Mouse (Mus musculus) midbrain, embryonic 12.5 days (tissue): ENCODE data around the gene Rhbdl3. TPM values are rescaled to one million over a fixed set of nuclear protein-coding genes. Genes with fewer than 3 reads are reported as not detected.
A peak's percentile ranks its signal among the peaks of the same experiment; 100 is the strongest.

Source experiments
- ATAC-seq: fragments of 200-750 bp; cut with Nextera tagmentation; 2 replicates; pipeline ENCODE4 v1.8.0; 2017; ENCODE audit warnings: low read depth, moderate TSS enrichment, moderate library complexity; ENCODE audit not compliant: low FRiP score
- H3K27ac ChIP-seq: fragments of 300-500 bp; sonication (generic); replicated peaks from 2 replicates; pipeline ENCODE4 v1.5.1; 2016; ENCODE audit warnings: mild to moderate bottlenecking
- H3K27me3 ChIP-seq: fragments of 300-500 bp; sonication (generic); 2 replicates; pipeline ENCODE4 v1.6.1; 2016; ENCODE audit warnings: mild to moderate bottlenecking
- H3K36me3 ChIP-seq: fragments of 300-500 bp; sonication (generic); 2 replicates; pipeline ENCODE4 v1.6.1; 2016
- H3K4me1 ChIP-seq: fragments of 300-500 bp; sonication (generic); 2 replicates; pipeline ENCODE4 v1.6.1; 2016
- H3K4me2 ChIP-seq: fragments of 300-500 bp; sonication (generic); replicated peaks from 2 replicates; pipeline ENCODE4 v1.6.1; 2016; ENCODE audit warnings: mild to moderate bottlenecking, moderate library complexity
- H3K4me3 ChIP-seq: fragments of 300-500 bp; sonication (generic); 2 replicates; pipeline ENCODE4 v1.5.1; 2016; ENCODE audit warnings: mild to moderate bottlenecking
- H3K9ac ChIP-seq: fragments of 300-500 bp; sonication (generic); replicated peaks from 2 replicates; pipeline ENCODE4 v1.6.1; 2016; ENCODE audit warnings: mild to moderate bottlenecking, moderate library complexity
- H3K9me3 ChIP-seq: fragments of 300-500 bp; sonication (generic); 2 replicates; pipeline ENCODE4 v1.6.1; 2016; ENCODE audit warnings: mild to moderate bottlenecking
- WGBS: fragments of 180-500 bp; shearing (Covaris S2); methylation state at CpG from one replicate; pipeline ENCODE4 v1.1.7; 2016; 5-methylcytosine and 5-hydroxymethylcytosine counted together
- polyA plus RNA-seq: library from polyadenylated mRNA; unstranded; fragments of >200 nt; fragmentation: Nextera tagmentation; extraction: Ambion mirVana; gene quantifications from 2 replicates; pipeline ENCODE4 v1.2.1, GENCODE M21; 2016

Rhbdl3 gene
- polyA plus RNA-seq, 1 experiment from 2014 or later = 30.1 TPM

GRCm38 (mm10) chr11:80295785-80296184, 4.9 kb upstream of the Rhbdl3 start:
- Histone ChIP-seq H3K9ac (no peak overlapping the region), H3K27me3 (peaks cover 40% of the 10 kb centered on the region), H3K36me3 (no peaks in the 10 kb centered on the region), H3K9me3 (no peaks in the 10 kb centered on the region), H3K4me2 (no peak overlapping the region), H3K4me1 (peaks cover 37% of the 10 kb centered on the region), H3K27ac (no peak overlapping the region), H3K4me3 (no peak overlapping the region)
- 23% methylated on average over 14 of the region's 14 CpGs for WGBS
- ATAC-seq = no peak

- Histone ChIP-seq H3K36me3 (0 out of 2 replicates have a peak, but pooled peaks cover 6% of the 10 kb centered on the region), H3K4me2 (peak overlapping the region; percentile 98), H3K9ac (peak overlapping the region; percentile 86), H3K4me3 (peak overlapping the region; percentile 83), H3K9me3 (no peaks in the 10 kb centered on the region), H3K27me3 (peaks cover 38% of the 10 kb centered on the region), H3K27ac (no peak overlapping the region; the same call in 1 of the 2 replicates), H3K4me1 (peaks cover 56% of the 10 kb centered on the region)
- 7% methylated on average over 12 of the region's 12 CpGs for WGBS
- no peak for ATAC-seq
These were observed 1.0 kb upstream of the Rhbdl3 start for GRCm38 (mm10) chr11:80299513-80300235.

GRCm38 (mm10) chr11:80301316-80302045, 769 bp downstream of the Rhbdl3 start:
- H3K9me3 ChIP-seq = no peaks in the 10 kb centered on the region
- peaks cover 44% of the 10 kb centered on the region for H3K4me1 ChIP-seq
- H3K27me3 ChIP-seq = peaks cover 22% of the 10 kb centered on the region
- peak overlapping the region; percentile 86 for H3K9ac ChIP-seq
- WGBS = under 1% methylated on average over 52 of the region's 53 CpGs
- ATAC-seq = peak; percentile 66
- H3K27ac ChIP-seq = peak overlapping the region; percentile 89
- peak overlapping the region; percentile 83 for H3K4me3 ChIP-seq
- peak overlapping the region; percentile 98 for H3K4me2 ChIP-seq
- H3K36me3 ChIP-seq = peaks cover 15% of the 10 kb centered on the region; the same call in 1 of the 2 replicates

- H3K4me3 ChIP-seq = peak overlapping the region; percentile 83
- peaks cover 44% of the 10 kb centered on the region for H3K4me1 ChIP-seq
- H3K9me3 ChIP-seq = no peaks in the 10 kb centered on the region
- peaks cover 19% of the 10 kb centered on the region for H3K27me3 ChIP-seq
- H3K27ac ChIP-seq = peak overlapping the region; percentile 89
- peak overlapping the region; percentile 98 for H3K4me2 ChIP-seq
- ATAC-seq = no peak
- H3K36me3 ChIP-seq = peaks cover 15% of the 10 kb centered on the region; the same call in 1 of the 2 replicates
- 2% methylated on average over 9 of the region's 9 CpGs for WGBS
- peak overlapping the region; percentile 86 for H3K9ac ChIP-seq
These were observed 1.3 kb downstream of the Rhbdl3 start for GRCm38 (mm10) chr11:80302046-80302390.

- Histone ChIP-seq H3K27me3 (peaks cover 16% of the 10 kb centered on the region), H3K27ac (peak overlapping the region; percentile 89), H3K9me3 (no peaks in the 10 kb centered on the region), H3K4me3 (peak overlapping the region; percentile 83), H3K4me1 (peaks cover 44% of the 10 kb centered on the region), H3K36me3 (peaks cover 15% of the 10 kb centered on the region; the same call in 1 of the 2 replicates), H3K9ac (peak overlapping the region; percentile 86), H3K4me2 (peak overlapping the region; percentile 98)
- WGBS = 2% methylated on average over 11 of the region's 11 CpGs
- ATAC-seq = peak; percentile 58
These were observed 1.8 kb downstream of the Rhbdl3 start for GRCm38 (mm10) chr11:80302536-80302935.

GRCm38 (mm10) chr11:80303746-80304145, 3.0 kb downstream of the Rhbdl3 start:
- Histone ChIP-seq H3K36me3 (peaks cover 15% of the 10 kb centered on the region; the same call in 1 of the 2 replicates), H3K9ac (no peak overlapping the region), H3K9me3 (no peaks in the 10 kb centered on the region), H3K4me1 (peaks cover 42% of the 10 kb centered on the region), H3K27me3 (peaks cover 13% of the 10 kb centered on the region), H3K4me3 (no peak overlapping the region), H3K4me2 (no peak overlapping the region), H3K27ac (no peak overlapping the region)
- no peak for ATAC-seq
- 91% methylated on average over 3 of the region's 3 CpGs for WGBS

- no peak overlapping the region for H3K4me2 ChIP-seq
- peaks cover 2% of the 10 kb centered on the region; the same call in 1 of the 2 replicates for H3K27me3 ChIP-seq
- no peaks in the 10 kb centered on the region for H3K9me3 ChIP-seq
- no peak for ATAC-seq
- H3K27ac ChIP-seq = no peak overlapping the region
- peaks cover 17% of the 10 kb centered on the region; the same call in 1 of the 2 replicates for H3K36me3 ChIP-seq
- H3K9ac ChIP-seq = no peak overlapping the region
- WGBS = 88% methylated on average over 10 of the region's 10 CpGs
- H3K4me1 ChIP-seq = peaks cover 31% of the 10 kb centered on the region
- H3K4me3 ChIP-seq = no peak overlapping the region
These were observed 4.1 kb downstream of the Rhbdl3 start for GRCm38 (mm10) chr11:80304846-80305245.

GRCm38 (mm10) chr11:80308537-80308936, 7.8 kb downstream of the Rhbdl3 start:
- Histone ChIP-seq H3K36me3 (peaks cover 17% of the 10 kb centered on the region; the same call in 1 of the 2 replicates), H3K27me3 (no peaks in the 10 kb centered on the region), H3K9me3 (no peaks in the 10 kb centered on the region), H3K27ac (no peak overlapping the region), H3K4me2 (no peak overlapping the region), H3K9ac (no peak overlapping the region), H3K4me1 (peaks cover 30% of the 10 kb centered on the region), H3K4me3 (no peak overlapping the region)
- WGBS = 46% methylated on average over 6 of the region's 6 CpGs
- ATAC-seq = no peak

GRCm38 (mm10) chr11:80311271-80311670, 10.6 kb downstream of the Rhbdl3 start:
- Histone ChIP-seq H3K27ac (peak overlapping the region; percentile 88), H3K4me3 (no peak overlapping the region), H3K4me2 (no peak overlapping the region), H3K9me3 (no peaks in the 10 kb centered on the region), H3K27me3 (no peaks in the 10 kb centered on the region), H3K4me1 (peaks cover 57% of the 10 kb centered on the region), H3K9ac (no peak overlapping the region; the same call in 1 of the 2 replicates), H3K36me3 (0 out of 2 replicates have a peak, but pooled peaks cover 2% of the 10 kb centered on the region)
- WGBS = 57% methylated on average over 4 of the region's 4 CpGs
- ATAC-seq = no peak

GRCm38 (mm10) chr11:80312049-80312448, 11.3 kb downstream of the Rhbdl3 start:
- Histone ChIP-seq H3K4me2 (no peak overlapping the region), H3K9me3 (no peaks in the 10 kb centered on the region), H3K4me1 (peaks cover 64% of the 10 kb centered on the region), H3K36me3 (0 out of 2 replicates have a peak, but pooled peaks cover 2% of the 10 kb centered on the region), H3K27me3 (no peaks in the 10 kb centered on the region), H3K9ac (no peak overlapping the region), H3K4me3 (no peak overlapping the region), H3K27ac (peak overlapping the region; percentile 88)
- peak; percentile 55; the same call in 1 of the 2 replicates for ATAC-seq
- WGBS = 30% methylated on average over 2 of the region's 2 CpGs

- Histone ChIP-seq H3K27me3 (no peaks in the 10 kb centered on the region), H3K4me3 (no peak overlapping the region), H3K36me3 (0 out of 2 replicates have a peak, but pooled peaks cover 2% of the 10 kb centered on the region), H3K4me2 (no peak overlapping the region), H3K9me3 (no peaks in the 10 kb centered on the region), H3K27ac (peak overlapping the region; percentile 88), H3K9ac (no peak overlapping the region), H3K4me1 (peaks cover 64% of the 10 kb centered on the region)
- 11% methylated on average over 6 of the region's 6 CpGs for WGBS
- ATAC-seq = no peak
These were observed 11.9 kb downstream of the Rhbdl3 start for GRCm38 (mm10) chr11:80312565-80312964.

GRCm38 (mm10) chr11:80313462-80313861, 12.8 kb downstream of the Rhbdl3 start:
- H3K4me2 ChIP-seq = no peak overlapping the region
- no peak overlapping the region for H3K4me3 ChIP-seq
- H3K27ac ChIP-seq = peak overlapping the region; percentile 88
- no peak overlapping the region for H3K9ac ChIP-seq
- no peaks in the 10 kb centered on the region for H3K27me3 ChIP-seq
- H3K9me3 ChIP-seq = no peaks in the 10 kb centered on the region
- H3K4me1 ChIP-seq = peaks cover 69% of the 10 kb centered on the region
- H3K36me3 ChIP-seq = 0 out of 2 replicates have a peak, but pooled peaks cover 2% of the 10 kb centered on the region
- ATAC-seq = no peak
- 83% methylated on average over 1 of the region's 1 CpGs for WGBS
